Mouse (Mus musculus): ENCODE results near the gene Uckl1.

DNA sequence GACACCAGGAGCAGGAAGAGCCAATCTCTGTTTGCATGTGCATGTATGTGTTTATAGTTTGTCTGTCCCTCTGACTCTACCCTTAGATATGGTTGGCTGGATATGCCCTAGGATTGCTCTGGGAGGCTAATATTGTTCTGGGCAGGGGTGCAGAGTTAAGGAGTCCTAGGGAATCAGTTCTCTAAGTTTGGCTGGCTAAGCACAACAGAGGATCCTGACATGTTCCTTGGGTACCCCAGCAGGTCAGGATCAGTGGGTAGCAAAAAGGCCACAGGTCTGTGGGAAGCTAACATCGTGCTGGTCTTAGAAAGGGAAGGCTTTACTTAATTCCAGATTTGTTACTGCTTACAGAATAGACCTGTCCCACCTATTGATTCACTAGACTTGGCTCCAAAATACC, 5.0 kb downstream of the Uckl1 start:
- TF ChIP-seq POLR2A (IDR thresholded peaks at IDR 0.05; ENCODE audit: insufficient read depth, low read length): no peak
- TF ChIP-seq EP300 (IDR thresholded peaks at IDR 0.05; ENCODE audit: insufficient read depth, low read depth, low read length): no peak
- no peak for TF ChIP-seq CTCF (IDR thresholded peaks at IDR 0.05; ENCODE audit: low read depth, low read length)
